Mouse (Mus musculus): Measurements from ENCODE around the gene Pcif1. TPM values are rescaled to one million over a fixed set of nuclear protein-coding genes. Genes with fewer than 3 reads are reported as not detected.

The Pcif1 gene
- total and polyA plus RNA-seq, 3 experiments: 31.7 to 137 (median 61.3) TPM

DNA sequence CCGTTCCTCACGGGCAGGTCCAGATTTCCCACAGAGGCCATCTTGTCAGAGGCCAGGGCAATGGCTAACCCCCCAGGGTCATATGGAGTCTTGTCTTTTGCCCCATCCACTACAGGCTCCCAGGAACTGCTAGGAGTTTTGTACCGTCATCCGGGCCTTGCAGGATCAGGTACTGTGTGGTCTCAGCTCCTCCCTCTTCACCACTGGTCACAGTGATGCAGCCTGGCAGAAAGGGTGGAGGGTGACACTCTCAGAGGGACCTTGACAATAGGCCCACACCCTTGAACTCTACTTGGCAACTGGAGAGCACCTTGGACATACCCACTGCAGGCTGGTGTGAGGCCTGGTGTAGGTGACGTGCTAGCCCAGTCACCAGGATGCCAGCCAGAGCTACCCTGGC, 28.9 kb downstream of the Pcif1 start:
- DNase-seq (ENCODE audit: low spot score) (no peak), ATAC-seq (ENCODE audit: extremely low read depth, insufficient number of reproducible peaks, low FRiP score, poor library complexity, severe bottlenecking) (no peak)
- TF ChIP-seq CTCF (IDR thresholded peaks at IDR 0.05; ENCODE audit: low read depth, low read length): no peak
- TF ChIP-seq POLR2AphosphoS5 (IDR thresholded peaks at IDR 0.05; ENCODE audit: insufficient replicate concordance, low read depth, low read length): no peak
- TF ChIP-seq GATA1 (IDR thresholded peaks at IDR 0.05; ENCODE audit: borderline replicate concordance, low read length): no peak
- no peak for TF ChIP-seq GATA2 (IDR thresholded peaks at IDR 0.05; ENCODE audit: borderline replicate concordance, low read depth, low read length)
- no peak for TF ChIP-seq TAL1 (conservative IDR thresholded peaks at IDR 0.05; ENCODE audit: low read depth, low read length)
- H3K27me3 ChIP-seq (ENCODE audit: insufficient read depth, low read length): no peaks in the 10 kb centered on the region
- H3K4me3 ChIP-seq (ENCODE audit: low read depth, low read length): no peak overlapping the region
- H3K4me1 ChIP-seq (ENCODE audit: insufficient read depth, low read depth, low read length): peaks cover 38% of the 10 kb centered on the region
- peaks cover 11% of the 10 kb centered on the region for H3K9me3 ChIP-seq (replicated peaks)
- H3K36me3 ChIP-seq (replicated peaks): peaks cover 69% of the 10 kb centered on the region

DNA sequence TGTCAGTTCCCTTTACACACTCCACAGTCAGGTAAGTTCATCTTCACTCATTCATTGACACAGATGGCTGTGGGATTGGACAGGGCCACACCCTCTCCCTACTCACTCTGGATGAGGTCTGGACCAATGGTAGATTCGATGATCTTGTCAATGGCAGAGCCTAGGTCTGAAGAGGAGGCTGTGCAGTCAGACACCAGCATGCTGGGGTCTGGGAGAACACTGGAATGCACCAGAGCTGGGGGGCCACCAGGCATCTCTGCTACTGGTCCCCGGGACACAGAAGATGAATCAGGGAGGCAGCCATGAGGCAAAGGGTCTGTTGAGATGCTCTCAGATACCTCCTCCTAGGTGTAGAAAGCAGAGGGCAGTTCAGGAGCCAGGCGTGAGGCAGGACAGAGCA, 30.0 kb downstream of the Pcif1 start:
- H3K9me3 ChIP-seq (replicated peaks): peaks cover 11% of the 10 kb centered on the region
- peaks cover 49% of the 10 kb centered on the region for H3K4me1 ChIP-seq (ENCODE audit: insufficient read depth, low read depth, low read length)
- peaks cover 69% of the 10 kb centered on the region for H3K36me3 ChIP-seq (replicated peaks)
- no peak overlapping the region; the same call in 1 of the 2 replicates for H3K4me3 ChIP-seq (ENCODE audit: low read depth, low read length)
- DNase-seq (ENCODE audit: low spot score): no peak
- TF ChIP-seq TAL1 (conservative IDR thresholded peaks at IDR 0.05; ENCODE audit: low read depth, low read length) (no peak), GATA1 (IDR thresholded peaks at IDR 0.05; ENCODE audit: borderline replicate concordance, low read length) (no peak), GATA2 (IDR thresholded peaks at IDR 0.05; ENCODE audit: borderline replicate concordance, low read depth, low read length) (no peak), POLR2AphosphoS5 (IDR thresholded peaks at IDR 0.05; ENCODE audit: insufficient replicate concordance, low read depth, low read length) (no peak), CTCF (IDR thresholded peaks at IDR 0.05; ENCODE audit: low read depth, low read length) (no peak)
- no peaks in the 10 kb centered on the region for H3K27me3 ChIP-seq (ENCODE audit: insufficient read depth, low read length)
- no peak for ATAC-seq (ENCODE audit: extremely low read depth, insufficient number of reproducible peaks, low FRiP score, poor library complexity, severe bottlenecking)

DNA sequence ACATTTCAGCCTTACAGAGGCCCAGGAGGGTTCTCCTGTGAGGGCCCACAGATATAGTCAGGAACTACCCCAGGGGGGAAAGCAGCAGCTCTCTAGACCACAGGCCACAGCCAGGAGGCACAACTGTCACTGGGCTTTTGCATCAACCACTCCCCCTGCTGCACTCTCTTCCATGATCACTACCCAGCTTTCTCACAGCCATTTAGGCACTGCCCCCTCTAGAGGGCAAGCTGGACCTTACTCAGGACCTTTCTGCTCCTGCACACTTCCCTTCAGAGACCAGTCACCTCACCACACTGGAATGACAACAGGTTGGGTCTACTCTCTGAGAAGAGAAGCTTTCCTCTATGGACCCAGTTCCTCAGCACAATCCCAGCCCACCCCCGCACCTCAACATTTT, 30.4 kb downstream of the Pcif1 start:
- H3K27me3 ChIP-seq (ENCODE audit: insufficient read depth, low read length): no peaks in the 10 kb centered on the region
- peaks cover 11% of the 10 kb centered on the region for H3K9me3 ChIP-seq (replicated peaks)
- peaks cover 52% of the 10 kb centered on the region for H3K4me1 ChIP-seq (ENCODE audit: insufficient read depth, low read depth, low read length)
- ATAC-seq (ENCODE audit: extremely low read depth, insufficient number of reproducible peaks, low FRiP score, poor library complexity, severe bottlenecking) (peak; percentile 25; the same call in 1 of the 2 replicates), DNase-seq (ENCODE audit: low spot score) (peak; percentile 33)
- H3K36me3 ChIP-seq (replicated peaks): peaks cover 69% of the 10 kb centered on the region
- TF ChIP-seq TAL1 (conservative IDR thresholded peaks at IDR 0.05; ENCODE audit: low read depth, low read length) (no peak), CTCF (IDR thresholded peaks at IDR 0.05; ENCODE audit: low read depth, low read length) (0 out of 2 replicates have a peak, but pooled peaks have one; percentile 37)
- peak overlapping the region; percentile 92; the same call in 1 of the 2 replicates for H3K4me3 ChIP-seq (ENCODE audit: low read depth, low read length)

DNA sequence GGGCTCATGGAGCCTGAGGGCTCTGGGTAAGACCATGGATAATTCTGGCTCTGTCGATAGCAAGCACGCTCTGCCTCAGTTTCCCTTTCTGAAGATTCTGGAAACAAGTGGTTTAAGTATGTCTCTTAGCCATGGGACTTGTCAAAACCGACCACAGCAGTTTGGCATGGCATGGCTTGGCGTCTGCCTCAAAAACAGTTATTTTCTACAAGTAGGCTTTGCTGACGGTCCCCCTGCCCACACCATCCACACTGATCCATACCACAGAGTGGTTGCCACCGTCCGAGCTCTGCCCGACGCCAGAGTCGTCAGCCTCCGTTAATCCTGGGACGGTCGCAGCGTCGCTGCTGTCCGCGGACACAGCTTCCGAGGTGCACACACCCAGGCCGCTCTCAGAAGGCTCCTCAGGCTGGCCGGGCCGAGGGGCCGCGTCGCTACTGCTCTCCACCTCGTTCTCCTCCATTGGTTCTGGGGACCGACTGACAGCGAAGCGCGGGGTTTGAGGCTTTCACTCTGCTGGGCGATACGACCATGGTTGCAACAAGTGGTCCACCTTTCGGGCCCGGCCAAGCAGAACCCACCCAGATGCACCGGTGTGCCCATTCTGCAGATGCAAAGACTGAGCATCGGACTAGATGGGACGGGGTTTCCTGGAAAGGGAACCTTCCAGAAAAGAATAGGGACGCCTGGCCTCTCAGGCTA, 31.4 kb downstream of the Pcif1 start:
- Histone ChIP-seq H3K9me3 (replicated peaks) (peaks cover 11% of the 10 kb centered on the region), H3K27me3 (ENCODE audit: insufficient read depth, low read length) (no peaks in the 10 kb centered on the region), H3K4me3 (ENCODE audit: low read depth, low read length) (peak overlapping the region; percentile 92), H3K36me3 (replicated peaks) (peaks cover 63% of the 10 kb centered on the region), H3K4me1 (ENCODE audit: insufficient read depth, low read depth, low read length) (peaks cover 57% of the 10 kb centered on the region)
- no peak for ATAC-seq (ENCODE audit: extremely low read depth, insufficient number of reproducible peaks, low FRiP score, poor library complexity, severe bottlenecking)
- TF ChIP-seq TAL1 (conservative IDR thresholded peaks at IDR 0.05; ENCODE audit: low read depth, low read length): no peak
- no peak for TF ChIP-seq GATA1 (IDR thresholded peaks at IDR 0.05; ENCODE audit: borderline replicate concordance, low read length)
- DNase-seq (ENCODE audit: low spot score): no peak

DNA sequence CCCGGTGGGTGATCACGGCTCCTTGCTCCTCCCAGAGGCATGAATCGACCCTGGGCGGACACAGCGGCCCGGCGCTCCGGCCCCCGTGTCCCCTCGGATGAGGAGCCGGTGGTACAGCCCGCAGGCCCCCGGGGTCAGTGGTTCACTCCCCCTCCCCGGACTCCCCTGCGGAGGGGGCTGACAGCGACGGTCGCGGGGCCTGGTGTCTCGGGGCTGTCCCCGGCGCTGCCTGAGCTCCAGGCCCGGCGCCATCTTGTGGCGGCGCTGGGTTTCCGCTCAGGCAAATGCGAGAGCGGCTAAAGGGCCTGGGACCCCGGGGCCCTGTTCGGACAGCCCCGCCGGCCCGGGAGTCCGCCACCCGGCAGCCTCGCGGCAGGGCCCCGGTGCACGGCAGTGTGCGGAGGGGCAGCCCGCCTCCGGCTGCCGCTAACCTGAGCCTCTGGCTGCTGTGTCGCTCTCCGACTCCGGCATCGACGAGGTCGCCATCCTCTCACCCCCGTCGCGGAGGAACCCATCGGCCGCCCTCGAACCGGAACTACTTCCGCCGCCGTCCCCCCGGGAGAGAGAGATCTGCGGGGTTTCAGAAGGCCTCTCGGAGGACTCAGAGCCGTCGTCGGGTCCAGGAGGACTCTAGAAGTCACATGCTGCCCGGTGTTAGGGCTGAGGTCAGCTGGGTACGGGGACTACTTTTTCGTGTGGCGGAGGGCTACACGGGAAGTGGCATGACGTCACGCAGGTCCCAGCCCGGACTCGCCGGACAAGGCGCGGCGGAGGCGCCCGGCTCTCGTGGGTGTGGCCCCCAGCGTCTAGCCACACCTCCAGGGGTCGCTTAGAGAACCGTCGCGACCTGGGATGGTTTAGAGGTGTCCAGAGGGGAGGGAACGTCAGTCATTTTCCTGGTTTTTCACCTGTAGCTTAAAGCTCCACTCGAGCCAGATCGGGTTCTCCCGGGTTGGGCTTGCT, 32.3 kb downstream of the Pcif1 start, which contains the start of gene Zfp335:
Gene Zfp335 (minus strand): TSS at position 672 of the 963 bp plus-strand sequence.
- Histone ChIP-seq H3K9me3 (replicated peaks) (peaks cover 7% of the 10 kb centered on the region), H3K36me3 (replicated peaks) (peaks cover 60% of the 10 kb centered on the region), H3K4me3 (ENCODE audit: low read depth, low read length) (peak within 1 kb of the TSS; percentile 92), H3K4me1 (ENCODE audit: insufficient read depth, low read depth, low read length) (peaks cover 65% of the 10 kb centered on the region), H3K27me3 (ENCODE audit: insufficient read depth, low read length) (no peaks in the 10 kb centered on the region)
- ATAC-seq (ENCODE audit: extremely low read depth, insufficient number of reproducible peaks, low FRiP score, poor library complexity, severe bottlenecking): peak; percentile 64
- TF ChIP-seq POLR2AphosphoS5 (IDR thresholded peaks at IDR 0.05; ENCODE audit: insufficient replicate concordance, low read depth, low read length): no peak
- TF ChIP-seq CTCF (IDR thresholded peaks at IDR 0.05; ENCODE audit: low read depth, low read length): no peak
- no peak for TF ChIP-seq GATA1 (IDR thresholded peaks at IDR 0.05; ENCODE audit: borderline replicate concordance, low read length)
- no peak for TF ChIP-seq TAL1 (conservative IDR thresholded peaks at IDR 0.05; ENCODE audit: low read depth, low read length)
- no peak for TF ChIP-seq GATA2 (IDR thresholded peaks at IDR 0.05; ENCODE audit: borderline replicate concordance, low read depth, low read length)
- DNase-seq (ENCODE audit: low spot score): peak; percentile 92

DNA sequence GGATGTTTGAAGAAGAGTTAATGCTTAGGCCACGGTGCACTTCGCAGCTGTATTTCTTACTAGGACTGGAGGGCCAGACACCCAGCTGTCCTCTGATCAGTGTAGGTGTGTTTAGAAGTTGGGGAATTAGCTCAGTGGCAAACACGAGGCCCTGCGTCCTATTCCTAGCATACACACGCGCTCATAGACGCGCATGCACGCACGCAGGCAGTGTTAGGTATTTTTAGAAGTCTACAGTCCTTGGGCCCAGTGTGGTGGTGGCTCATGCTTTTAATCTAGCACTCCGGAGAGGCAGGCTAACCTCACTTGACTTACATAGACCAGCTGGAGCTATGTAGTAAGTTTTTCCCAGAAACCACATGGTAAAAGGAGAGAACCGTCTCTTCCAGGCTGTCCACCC, 33.0 kb downstream of the Pcif1 start:
- H3K27me3 ChIP-seq (ENCODE audit: insufficient read depth, low read length): no peaks in the 10 kb centered on the region
- TF ChIP-seq TAL1 (conservative IDR thresholded peaks at IDR 0.05; ENCODE audit: low read depth, low read length): no peak
- no peak for TF ChIP-seq GATA1 (IDR thresholded peaks at IDR 0.05; ENCODE audit: borderline replicate concordance, low read length)
- TF ChIP-seq GATA2 (IDR thresholded peaks at IDR 0.05; ENCODE audit: borderline replicate concordance, low read depth, low read length): no peak
- TF ChIP-seq CTCF (IDR thresholded peaks at IDR 0.05; ENCODE audit: low read depth, low read length): no peak
- no peak for TF ChIP-seq POLR2AphosphoS5 (IDR thresholded peaks at IDR 0.05; ENCODE audit: insufficient replicate concordance, low read depth, low read length)
- peaks cover 53% of the 10 kb centered on the region for H3K36me3 ChIP-seq (replicated peaks)
- H3K9me3 ChIP-seq (replicated peaks): peaks cover 5% of the 10 kb centered on the region
- H3K4me3 ChIP-seq (ENCODE audit: low read depth, low read length): peak overlapping the region; percentile 92
- DNase-seq (ENCODE audit: low spot score) (no peak), ATAC-seq (ENCODE audit: extremely low read depth, insufficient number of reproducible peaks, low FRiP score, poor library complexity, severe bottlenecking) (0 out of 2 replicates have a peak, but pooled peaks have one; percentile 10)
- peaks cover 72% of the 10 kb centered on the region for H3K4me1 ChIP-seq (ENCODE audit: insufficient read depth, low read depth, low read length)

Measured in G1E (cell line).